Mouse (Mus musculus) cerebellum, postnatal 10 days (tissue): Measurements from ENCODE around the gene Pgbd1.
"Not testable (repeated sequence)": the region's sequence is repeated elsewhere in the genome, so short reads cannot be mapped to it uniquely, and the experiment has no call there.

Source experiments
- DNase-seq, 2 experiments: peaks; one replicate each; pipeline ENCODE4 v3.0.0; 2021; ENCODE audit warnings: mixed read lengths in 2 of 2

The Pgbd1 gene

DNA sequence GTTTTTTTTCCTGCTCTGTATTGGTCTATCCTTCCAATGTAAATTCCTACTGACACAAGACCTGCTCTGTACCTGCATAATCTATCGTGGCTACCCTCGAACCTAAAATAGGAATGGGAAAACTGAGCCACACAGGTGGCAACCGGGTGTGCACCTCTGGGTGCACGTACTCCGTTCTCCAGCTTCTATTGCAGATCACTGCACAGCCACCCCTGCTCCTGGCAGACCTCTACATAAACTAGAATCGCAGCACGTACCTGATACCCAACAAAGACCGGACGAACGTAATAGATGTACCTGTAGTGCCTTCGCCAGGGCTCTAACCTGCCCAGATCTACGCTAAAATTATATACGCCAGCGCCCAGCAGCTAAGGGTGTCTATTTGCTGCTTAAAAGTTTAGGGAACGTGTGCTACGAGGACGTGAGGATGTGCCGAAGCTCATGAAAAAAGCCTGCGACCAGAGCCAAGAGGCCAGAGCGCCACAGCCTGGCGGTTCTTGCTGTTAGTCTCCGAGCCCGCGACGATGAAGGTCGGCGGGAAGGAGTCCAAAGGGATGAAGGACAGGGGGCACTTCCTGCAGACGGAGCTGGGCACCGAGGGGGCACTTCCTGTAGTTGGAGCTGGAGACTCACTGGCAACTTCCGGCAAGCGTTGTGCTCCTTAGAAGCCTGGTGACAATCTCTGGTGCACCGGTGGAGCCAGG lies at the start of gene Pgbd1:
Gene Pgbd1 (minus strand): TSS at position 556 of the 704 bp plus-strand sequence.
- peak; percentile 93 to 94 for DNase-seq

- no peak for DNase-seq
These were observed 46.0 kb upstream of the Pgbd1 start for GRCm38 (mm10) chr13:21486881-21487280.

DNA sequence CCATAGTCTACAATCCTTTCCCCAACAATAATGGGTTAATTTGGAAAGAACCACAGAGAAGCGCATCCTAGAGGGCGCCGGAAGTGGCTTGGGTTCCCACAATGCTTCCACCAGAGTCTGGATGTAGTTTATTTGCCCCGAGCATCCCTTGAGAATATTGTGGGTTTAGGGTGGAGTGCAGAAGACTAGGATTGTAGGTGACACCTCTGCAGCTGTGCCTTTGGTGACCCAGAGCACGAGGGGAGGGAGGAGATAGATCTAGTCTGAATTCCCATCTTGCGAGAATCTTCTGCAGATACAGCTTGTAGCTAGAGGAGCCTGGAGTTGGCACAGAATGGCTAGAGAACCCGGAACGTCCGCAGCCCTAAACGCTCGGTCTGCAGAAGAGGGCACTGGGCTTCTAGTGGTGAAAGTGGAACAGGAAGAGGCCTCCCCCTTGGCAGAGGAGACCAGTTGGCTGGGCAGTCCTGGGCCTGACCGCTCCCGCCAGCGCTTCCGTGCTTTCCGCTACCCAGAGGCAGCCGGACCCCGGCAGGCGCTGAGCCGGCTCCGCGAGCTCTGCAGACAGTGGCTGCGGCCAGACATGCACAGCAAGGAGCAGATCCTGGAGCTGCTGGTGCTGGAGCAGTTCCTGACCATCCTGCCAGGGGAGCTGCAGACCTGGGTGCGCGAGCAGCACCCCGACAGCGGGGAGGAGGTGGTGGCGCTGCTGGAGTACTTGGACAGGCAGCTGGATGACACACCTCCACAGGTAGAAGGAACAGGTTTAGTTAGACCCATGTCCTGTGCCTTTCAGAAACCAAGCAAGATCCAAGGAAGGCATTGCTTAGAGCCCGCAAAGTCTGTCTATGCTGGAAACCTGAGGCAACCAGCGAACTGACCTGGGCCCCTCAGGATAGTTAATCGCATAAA lies 38.2 kb upstream of the Pgbd1 start, which contains the start of the genes Zkscan4 and Gm10065:
Gene Zkscan4 (plus strand): TSS at position 149 of the 912 bp plus-strand sequence.
Gene Gm10065 (minus strand): TSS at position 683 of the 912 bp plus-strand sequence.
- peak; percentile 84 to 86 for DNase-seq

DNA sequence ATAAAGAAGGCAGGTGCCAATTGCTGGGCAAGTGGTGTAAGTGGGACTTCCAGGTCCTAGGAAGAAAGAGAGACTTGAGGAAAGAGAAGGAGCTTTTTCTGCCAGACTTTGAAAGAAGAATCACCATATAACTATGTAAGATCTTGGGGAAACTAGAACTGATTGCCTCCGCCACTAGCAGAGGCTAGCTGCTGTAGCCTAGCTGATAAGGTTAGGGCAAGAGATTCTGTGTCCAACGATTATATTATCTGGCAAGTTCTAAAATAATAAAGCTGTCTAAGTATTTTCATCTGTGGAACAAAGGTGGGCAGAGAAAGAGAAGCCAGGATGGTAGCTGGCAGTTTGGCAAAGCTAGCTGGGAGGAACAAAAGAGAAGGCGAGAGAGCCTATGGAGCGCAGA lies 31.6 kb upstream of the Pgbd1 start:
- no peak for DNase-seq

GRCm38 (mm10) chr13:21469097-21469496 lies 28.2 kb upstream of the Pgbd1 start:
- no peak for DNase-seq

DNA sequence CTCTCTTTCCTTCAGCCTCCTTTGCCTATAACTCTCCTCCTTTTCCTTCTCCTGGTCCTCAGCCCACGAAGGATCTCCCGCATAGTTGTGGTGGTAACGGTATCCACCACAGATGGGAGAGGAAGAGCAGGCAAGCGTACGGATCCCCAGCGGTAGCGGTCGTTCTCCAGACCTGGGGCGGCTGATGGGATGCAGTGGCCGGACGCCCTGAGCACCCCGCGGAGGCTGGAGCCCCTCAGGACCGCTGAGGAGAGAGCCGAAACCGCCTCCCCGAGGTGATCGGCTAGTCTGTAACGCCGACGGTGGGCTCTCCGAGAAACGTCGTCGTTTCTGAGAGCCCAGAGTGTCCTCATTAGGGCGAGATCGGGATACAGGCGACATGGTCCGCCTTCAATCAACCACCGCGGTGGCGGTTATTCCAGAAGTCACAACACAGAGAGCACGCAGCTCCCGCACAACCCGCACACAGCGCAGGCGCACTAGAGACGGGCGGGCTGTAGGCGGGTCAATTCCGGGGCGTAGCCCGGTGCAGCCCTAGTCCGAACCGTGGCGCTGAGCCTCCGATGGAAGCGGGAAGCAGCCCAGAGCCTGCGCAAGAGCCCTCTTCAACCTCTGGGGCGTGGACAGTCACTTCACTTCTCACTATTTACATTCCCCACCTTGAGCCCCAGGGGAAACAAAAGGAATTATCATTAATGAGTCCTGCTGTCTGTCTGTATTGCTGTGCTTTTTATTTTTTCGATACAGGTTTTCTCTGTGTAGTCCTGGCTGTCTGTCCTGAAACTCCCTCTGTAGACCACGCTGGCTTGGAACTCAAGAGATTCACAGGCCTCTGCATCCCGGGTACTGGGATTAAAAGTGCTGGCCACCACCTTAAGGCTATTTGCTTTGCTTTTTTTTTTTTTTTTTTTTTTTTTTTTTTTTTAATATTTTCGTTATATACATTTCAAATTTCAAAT lies 27.5 kb upstream of the Pgbd1 start, which contains the start of gene Nkapl:
Gene Nkapl (minus strand): TSS at position 449 of the 959 bp plus-strand sequence.
- DNase-seq = peak; percentile 85 to 90

GRCm38 (mm10) chr13:21467336-21467735 lies 26.5 kb upstream of the Pgbd1 start:
- DNase-seq = no peak

GRCm38 (mm10) chr13:21462516-21462915 lies 21.7 kb upstream of the Pgbd1 start:
- DNase-seq = not testable (repeated sequence)

DNA sequence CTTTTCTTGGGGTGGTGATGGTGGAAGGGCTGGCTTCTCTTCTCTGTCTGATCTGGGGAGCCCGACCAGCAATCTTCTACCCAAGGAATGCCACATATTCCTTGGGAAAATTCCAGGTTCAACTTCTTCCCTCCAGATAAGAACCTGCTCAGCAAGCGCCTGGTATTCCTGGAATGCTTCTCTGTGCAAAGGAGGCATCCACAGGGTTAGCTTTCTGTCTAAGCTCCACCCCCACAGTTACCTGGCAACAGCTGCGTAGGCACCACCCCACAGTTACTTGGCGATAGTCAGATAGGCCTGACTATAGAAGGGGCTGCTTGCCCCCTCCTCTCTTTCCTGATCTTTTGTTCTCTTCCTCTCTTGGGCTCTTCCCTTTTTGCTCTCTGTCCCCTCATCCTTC lies 15.5 kb upstream of the Pgbd1 start:
- no peak for DNase-seq

GRCm38 (mm10) chr13:21454133-21454532 lies 13.3 kb upstream of the Pgbd1 start:
- no peak for DNase-seq

- DNase-seq = peak; percentile 82 to 84
These were observed 12.6 kb upstream of the Pgbd1 start, which contains the start of gene Zscan26 for GRCm38 (mm10) chr13:21453449-21453848. Gene Zscan26 (minus strand): TSS chr13:21453730.

DNA sequence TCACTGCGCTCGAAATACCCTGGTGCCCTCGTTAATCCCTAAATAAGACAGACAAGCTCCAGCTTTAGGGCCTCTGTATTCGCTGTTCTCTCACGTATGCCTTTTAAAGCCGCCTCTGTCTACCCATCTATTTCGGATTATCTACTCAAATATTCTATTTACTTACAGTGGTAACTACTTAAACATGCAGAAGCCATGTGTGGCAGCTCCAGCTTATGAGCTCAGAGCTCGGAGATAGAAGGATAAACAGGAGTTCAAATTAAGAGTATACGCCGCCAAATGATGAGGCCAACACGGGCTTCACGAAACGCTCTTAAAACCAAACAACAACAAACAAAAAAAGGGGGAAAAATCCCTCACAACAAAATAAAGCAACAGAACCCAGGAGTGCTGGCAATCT lies 12.2 kb upstream of the Pgbd1 start:
- DNase-seq = no peak

DNA sequence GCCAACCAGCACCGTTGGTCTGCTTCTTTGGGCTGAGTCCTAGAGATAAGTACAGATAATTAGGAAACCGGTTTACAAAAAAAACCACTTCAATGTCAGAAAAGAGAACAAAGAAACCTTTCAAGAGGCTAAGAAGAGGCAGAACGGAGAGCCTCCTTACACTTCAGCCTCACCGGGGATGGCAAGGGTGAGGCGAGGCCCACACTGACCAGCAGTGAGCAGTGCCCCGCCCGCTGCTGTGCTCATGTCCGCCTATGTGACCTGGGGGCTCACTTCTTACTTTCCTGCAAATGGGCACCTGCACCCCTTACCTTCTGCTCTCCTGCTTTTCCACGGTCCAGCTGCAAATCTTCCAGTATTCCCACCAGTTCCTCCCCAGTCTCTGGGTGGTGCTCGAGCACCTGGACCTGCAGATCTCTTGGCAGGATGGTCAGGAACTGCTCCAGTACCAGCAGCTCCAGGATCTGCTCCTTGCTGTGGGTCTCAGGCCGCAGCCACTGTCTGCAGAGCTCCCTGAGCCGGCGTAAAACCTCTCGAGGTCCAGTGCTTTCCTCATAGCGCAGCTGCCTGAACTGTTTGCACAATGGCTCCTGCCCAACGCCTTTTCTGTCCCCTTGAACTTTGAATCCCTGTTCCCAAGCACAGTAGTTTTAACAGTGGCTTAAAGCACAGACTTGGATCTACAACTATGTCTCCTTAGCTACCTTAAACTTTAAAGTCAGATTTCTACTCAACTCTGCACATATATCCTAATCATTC lies 7.2 kb upstream of the Pgbd1 start:
- no peak for DNase-seq

- DNase-seq = no peak
These were observed 5.9 kb upstream of the Pgbd1 start for GRCm38 (mm10) chr13:21446796-21447195.

DNA sequence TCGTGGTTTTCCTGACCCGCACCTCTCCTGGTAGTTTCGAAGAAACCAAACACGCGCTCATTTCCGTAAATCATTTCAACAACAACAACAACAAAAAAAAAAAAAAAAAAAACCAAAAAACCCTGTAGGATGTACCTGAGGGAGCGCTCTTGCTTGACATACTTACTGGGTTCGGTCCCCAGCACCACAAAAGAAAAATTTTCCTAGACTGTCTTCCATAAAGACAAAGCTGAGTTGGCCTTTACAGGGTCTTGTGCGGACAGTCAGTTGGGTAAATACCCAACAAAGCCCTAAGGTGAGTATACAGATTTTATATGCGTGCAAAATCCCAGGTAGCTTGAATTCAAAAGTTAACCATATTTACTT lies 332 bp upstream of the Pgbd1 start:
- DNase-seq = no peak

DNA sequence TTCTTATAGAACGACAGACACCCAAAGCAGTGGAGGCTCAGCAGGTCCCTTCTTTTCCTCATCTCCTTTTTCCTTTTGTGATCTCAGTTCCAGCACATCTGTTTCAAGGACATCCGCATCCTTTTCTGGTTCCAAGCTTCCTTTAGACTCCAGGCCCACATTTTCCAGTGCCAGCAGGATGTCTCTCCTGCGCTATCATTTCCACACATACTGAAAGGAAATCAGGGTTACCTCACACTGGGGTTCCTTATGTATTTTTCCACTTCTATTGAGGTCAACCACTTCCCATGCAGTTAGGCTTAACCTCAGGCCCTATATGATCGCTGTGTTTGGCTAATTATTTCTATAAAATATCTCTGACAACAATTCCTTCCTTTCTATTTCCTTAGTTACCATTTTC lies 5.4 kb downstream of the Pgbd1 start:
- no peak for DNase-seq

DNA sequence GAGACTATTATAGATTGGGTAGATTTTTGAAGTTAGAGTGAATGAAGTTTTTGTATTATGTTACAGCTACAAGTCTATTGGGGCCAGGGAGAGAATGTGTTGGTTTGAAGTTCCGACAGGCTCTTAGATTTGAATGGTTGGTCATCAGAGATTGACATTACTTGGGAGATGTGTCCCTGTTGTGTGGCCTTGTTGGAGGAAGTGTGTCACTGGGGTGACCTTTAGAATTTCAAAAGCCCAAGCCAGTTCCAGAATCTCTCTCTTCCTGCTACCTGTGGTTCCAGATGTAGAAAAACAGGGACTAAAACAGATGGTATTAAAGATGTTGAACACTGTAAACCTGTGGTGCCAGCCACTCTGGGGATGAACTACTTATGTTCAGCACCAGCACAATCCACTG lies 13.2 kb downstream of the Pgbd1 start:
- DNase-seq = no peak

DNA sequence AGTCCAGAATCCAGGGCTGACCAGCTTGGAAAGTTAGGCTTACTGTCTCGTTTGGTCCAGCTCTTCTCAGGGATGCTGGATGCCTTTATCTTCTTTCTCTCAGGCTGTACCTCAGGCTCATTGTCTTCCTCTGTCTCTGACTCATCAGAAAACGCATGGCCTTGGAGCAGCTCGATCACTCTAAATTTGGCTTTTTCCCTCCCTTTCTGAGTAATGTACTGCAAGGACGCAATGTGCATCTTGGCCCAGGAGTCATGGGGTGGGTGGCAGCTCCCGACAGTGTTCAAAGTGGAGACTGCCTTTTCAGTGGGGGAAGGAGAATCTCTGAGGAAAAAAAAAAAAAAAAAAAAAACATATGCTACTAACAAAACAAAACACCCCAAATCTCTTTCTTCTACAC lies 17.6 kb downstream of the Pgbd1 start:
- no peak for DNase-seq

GRCm38 (mm10) chr13:21418865-21419264 lies 22.0 kb downstream of the Pgbd1 start:
- DNase-seq = no peak

- no peak for DNase-seq
These were observed 23.4 kb downstream of the Pgbd1 start for GRCm38 (mm10) chr13:21417298-21418010.

DNA sequence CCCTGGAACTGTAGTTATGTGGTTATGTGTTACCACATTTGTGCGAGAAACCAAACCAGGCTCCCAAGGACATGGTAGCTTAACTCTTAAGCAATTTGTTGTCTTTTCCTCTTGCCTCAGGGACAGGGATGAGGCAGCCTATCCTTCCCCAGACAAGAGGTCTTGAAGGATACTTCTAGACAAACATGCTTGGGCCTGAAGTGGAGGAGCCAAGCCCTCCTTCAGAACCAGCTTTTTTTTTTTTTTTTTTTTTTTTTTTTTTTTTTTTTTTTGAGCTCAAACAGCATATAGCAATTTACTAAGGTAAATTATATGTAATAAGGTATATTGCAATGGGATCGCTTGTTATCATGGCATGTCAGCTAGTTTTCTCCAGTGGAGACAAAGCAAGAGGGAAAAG lies 25.1 kb downstream of the Pgbd1 start:
- DNase-seq = no peak
